Mouse (Mus musculus) right cerebral cortex, adult 2 months (tissue): ENCODE data around the gene Col6a4.

ENCODE experiments used
- DNase-seq, 2 experiments: peaks; one replicate each; pipeline ENCODE4 v3.0.0; 2021 to 2022; ENCODE audit warnings: low spot score in 2 of 2

The Col6a4 gene

DNA sequence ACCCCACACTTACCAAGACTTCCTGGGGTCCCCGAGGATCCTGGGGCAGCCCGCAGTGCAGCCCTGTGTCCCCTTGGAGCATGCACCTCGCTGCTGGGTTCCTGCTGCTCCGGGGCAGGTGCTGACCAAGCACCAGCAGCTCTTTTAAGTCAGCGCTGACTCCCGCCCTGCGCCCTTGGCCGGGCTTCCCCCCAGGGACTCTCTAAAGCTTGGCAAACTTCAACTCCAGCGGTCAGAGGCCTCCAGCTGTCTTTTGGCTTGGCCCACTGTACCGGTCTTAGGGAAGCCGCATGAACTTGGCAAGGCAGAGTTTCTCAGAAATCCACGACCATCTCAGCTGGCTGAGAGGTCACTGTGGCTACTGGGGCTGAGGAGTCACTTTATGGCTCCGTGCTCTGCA is 136.1 kb downstream of the Col6a4 start, which contains the start of gene Col6a5:
Gene Col6a5 (minus strand): TSS at position 111 of the 400 bp plus-strand sequence.
- DNase-seq, result no peak

DNA sequence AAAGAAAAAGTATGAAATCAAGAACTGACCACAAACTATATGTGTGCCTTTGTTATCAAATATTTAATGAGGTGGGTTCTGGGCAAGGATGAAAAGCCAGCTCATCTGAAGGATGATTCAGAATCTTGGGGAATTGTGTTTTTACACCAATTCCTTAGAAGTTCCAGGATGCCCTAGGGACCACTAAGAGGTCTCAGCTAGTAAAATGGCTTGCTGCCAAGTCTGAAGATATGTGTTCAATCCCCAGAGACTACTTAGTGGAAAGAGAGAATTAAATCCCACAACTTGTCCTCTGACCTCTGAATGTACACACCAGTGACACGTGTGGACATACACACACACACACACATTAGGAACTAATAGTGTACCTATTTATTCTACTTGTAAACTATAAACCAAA is 137.5 kb downstream of the Col6a4 start:
- no peak for DNase-seq

DNA sequence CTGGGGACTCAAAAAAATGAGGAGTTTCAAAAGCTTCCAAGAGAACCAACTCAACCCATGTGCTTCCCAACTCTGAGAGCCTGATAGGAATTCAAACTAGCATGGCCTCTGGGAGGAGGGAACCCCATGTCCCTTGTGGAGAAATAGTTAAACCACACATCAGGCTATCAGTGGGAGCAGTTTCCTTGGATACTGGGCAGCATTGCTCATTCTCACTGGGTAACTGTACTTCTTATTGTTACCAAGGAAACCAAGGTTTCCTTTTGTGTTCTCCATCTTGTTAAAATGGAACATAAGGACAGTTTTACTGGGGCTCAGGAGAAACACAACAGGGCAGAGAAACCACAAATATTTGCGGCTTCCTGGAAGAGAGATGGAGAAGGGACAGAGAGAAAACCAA is 146.8 kb downstream of the Col6a4 start:
- peak; percentile 15 to 19 for DNase-seq

DNA sequence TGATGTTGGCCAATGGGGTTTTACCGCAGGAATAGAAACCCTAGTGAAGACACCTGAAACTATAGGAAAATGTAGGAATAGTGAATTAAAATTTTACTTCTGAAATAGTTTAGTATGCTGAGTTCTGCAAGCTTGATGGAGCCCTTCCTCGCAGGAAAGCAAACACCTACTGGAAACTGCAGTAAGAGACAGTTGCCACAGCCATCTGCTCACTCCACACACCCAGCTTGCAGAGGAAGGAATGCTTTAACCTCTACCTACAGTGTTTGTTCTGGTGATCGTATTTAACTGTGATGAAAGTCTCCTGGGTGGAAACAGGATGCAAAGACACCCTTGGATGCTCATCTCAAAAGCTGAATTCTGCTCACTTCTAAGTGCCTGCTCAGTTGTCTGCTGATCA is 149.0 kb downstream of the Col6a4 start:
- peak; percentile 72 to 79 for DNase-seq
